Mouse (Mus musculus) embryonic facial prominence, embryonic 13.5 days (tissue): Measurements from ENCODE around the gene Pcnx3. TPM values are rescaled to one million over a fixed set of nuclear protein-coding genes. Genes with fewer than 3 reads are reported as not detected.

Experiments
- ATAC-seq: fragments of 200-750 bp; cut with Nextera tagmentation; 2 replicates; pipeline ENCODE4 v1.8.0; 2017; ENCODE audit warnings: low read depth; ENCODE audit not compliant: insufficient number of reproducible peaks, insufficient read depth, low FRiP score, low TSS enrichment
- H3K27ac ChIP-seq: fragments of 300-500 bp; sonication (generic); 2 replicates; pipeline ENCODE4 v1.5.1; 2015; ENCODE audit warnings: moderate library complexity, mild to moderate bottlenecking, inconsistent platforms
- H3K27me3 ChIP-seq: fragments of 300-500 bp; sonication (generic); 2 replicates; pipeline ENCODE4 v1.6.1; 2015; ENCODE audit warnings: mild to moderate bottlenecking, inconsistent platforms
- H3K36me3 ChIP-seq: fragments of 300-500 bp; sonication (generic); 2 replicates; pipeline ENCODE4 v1.6.1; 2015; ENCODE audit warnings: mild to moderate bottlenecking, inconsistent platforms
- H3K4me1 ChIP-seq: fragments of 300-500 bp; sonication (generic); 2 replicates; pipeline ENCODE4 v1.6.1; 2015; ENCODE audit warnings: inconsistent platforms
- H3K4me2 ChIP-seq: fragments of 300-500 bp; sonication (generic); 2 replicates; pipeline ENCODE4 v1.6.1; 2015; ENCODE audit warnings: moderate library complexity, mild to moderate bottlenecking, inconsistent platforms
- H3K4me3 ChIP-seq: fragments of 300-500 bp; sonication (generic); 2 replicates; pipeline ENCODE4 v1.5.1; 2015; ENCODE audit warnings: mild to moderate bottlenecking, inconsistent platforms
- H3K9ac ChIP-seq: fragments of 300-500 bp; sonication (generic); 2 replicates; pipeline ENCODE4 v1.6.1; 2015; ENCODE audit warnings: mild to moderate bottlenecking, inconsistent platforms
- H3K9me3 ChIP-seq: fragments of 300-500 bp; sonication (generic); 2 replicates; pipeline ENCODE4 v1.6.1; 2016; ENCODE audit warnings: inconsistent platforms
- WGBS: fragments of 180-500 bp; shearing (Covaris S2); methylation state at CpG from one replicate; pipeline ENCODE4 v1.1.7; 2015; ENCODE audit warnings: mixed read lengths; 5-methylcytosine and 5-hydroxymethylcytosine counted together
- microRNA-seq: library from miRNA; unstranded; fragments of <30 nt; microRNA quantifications from one replicate; pipeline ENCODE4, GENCODE M21; 2016
- polyA plus RNA-seq: library from polyadenylated mRNA; unstranded; fragments of >200 nt; fragmentation: Nextera tagmentation; extraction: Ambion mirVana; gene quantifications from 2 replicates; pipeline ENCODE4 v1.2.1, GENCODE M21; 2015

Pcnx3 gene
- polyA plus RNA-seq, 1 experiment from 2014 or later: 26.5 TPM

- H3K36me3 ChIP-seq: peaks cover 26% of the 10 kb centered on the region
- H3K9ac ChIP-seq: 0 out of 2 replicates have a peak overlapping the region, but pooled peaks have one; percentile 92
- no peaks in the 10 kb centered on the region for H3K9me3 ChIP-seq
- H3K4me2 ChIP-seq: peak overlapping the region; percentile 96; the same call in 1 of the 2 replicates
- ATAC-seq: no peak
- no peak overlapping the region for H3K4me3 ChIP-seq
- H3K4me1 ChIP-seq: peaks cover 18% of the 10 kb centered on the region
- WGBS: 76% methylated on average over 7 of the region's 7 CpGs
- no peak overlapping the region for H3K27ac ChIP-seq
- no peaks in the 10 kb centered on the region for H3K27me3 ChIP-seq
Measured at GRCm38 (mm10) chr19:5636036-5636570, 52.6 kb downstream of the Pcnx3 start.

- ATAC-seq: no peak
- Histone ChIP-seq H3K9me3 (no peaks in the 10 kb centered on the region), H3K27me3 (no peaks in the 10 kb centered on the region), H3K4me3 (no peak overlapping the region), H3K4me2 (no peak overlapping the region), H3K36me3 (no peaks in the 10 kb centered on the region), H3K4me1 (peaks cover 7% of the 10 kb centered on the region), H3K27ac (no peak overlapping the region), H3K9ac (no peak overlapping the region)
- 62% methylated on average over 9 of the region's 9 CpGs for WGBS
Measured at GRCm38 (mm10) chr19:5632120-5632519, 56.6 kb downstream of the Pcnx3 start.

- ATAC-seq: no peak
- Histone ChIP-seq H3K27me3 (no peaks in the 10 kb centered on the region), H3K36me3 (no peaks in the 10 kb centered on the region), H3K9me3 (no peaks in the 10 kb centered on the region), H3K9ac (no peak overlapping the region), H3K27ac (no peak overlapping the region), H3K4me3 (no peak overlapping the region), H3K4me2 (no peak overlapping the region), H3K4me1 (no peaks in the 10 kb centered on the region)
Measured at GRCm38 (mm10) chr19:5629907-5630306, 58.8 kb downstream of the Pcnx3 start.

- H3K36me3 ChIP-seq: no peaks in the 10 kb centered on the region
- H3K27me3 ChIP-seq: no peaks in the 10 kb centered on the region
- no peak overlapping the region for H3K27ac ChIP-seq
- H3K4me3 ChIP-seq: no peak overlapping the region
- H3K9ac ChIP-seq: no peak overlapping the region
- WGBS: 87% methylated on average over 8 of the region's 8 CpGs
- H3K4me2 ChIP-seq: no peak overlapping the region
- H3K9me3 ChIP-seq: no peaks in the 10 kb centered on the region
- no peaks in the 10 kb centered on the region for H3K4me1 ChIP-seq
- ATAC-seq: no peak
Measured at GRCm38 (mm10) chr19:5625311-5625710, 63.4 kb downstream of the Pcnx3 start.

GRCm38 (mm10) chr19:5621884-5622283 lies 66.8 kb downstream of the Pcnx3 start:
- WGBS: 80% methylated on average over 5 of the region's 5 CpGs
- no peaks in the 10 kb centered on the region for H3K9me3 ChIP-seq
- no peak for ATAC-seq

GRCm38 (mm10) chr19:5620007-5620406 lies 68.7 kb downstream of the Pcnx3 start:
- no peaks in the 10 kb centered on the region for H3K36me3 ChIP-seq
- no peak overlapping the region for H3K4me3 ChIP-seq
- H3K27ac ChIP-seq: no peak overlapping the region
- no peaks in the 10 kb centered on the region for H3K9me3 ChIP-seq
- H3K4me2 ChIP-seq: no peak overlapping the region
- no peaks in the 10 kb centered on the region for H3K4me1 ChIP-seq
- no peaks in the 10 kb centered on the region; the same call in 1 of the 2 replicates for H3K27me3 ChIP-seq
- no peak for ATAC-seq
- WGBS: 82% methylated on average over 4 of the region's 4 CpGs
- H3K9ac ChIP-seq: no peak overlapping the region

More at GRCm38 (mm10) chr19:5621884-5622283, 66.8 kb downstream of the Pcnx3 start:
- no peaks in the 10 kb centered on the region for H3K27me3 ChIP-seq
- H3K27ac ChIP-seq: no peak overlapping the region
- H3K9ac ChIP-seq: no peak overlapping the region
- H3K4me1 ChIP-seq: no peaks in the 10 kb centered on the region
- no peak overlapping the region for H3K4me2 ChIP-seq
- no peaks in the 10 kb centered on the region for H3K36me3 ChIP-seq
- no peak overlapping the region for H3K4me3 ChIP-seq

- Histone ChIP-seq H3K27me3 (no peaks in the 10 kb centered on the region; the same call in 1 of the 2 replicates), H3K9ac (no peak overlapping the region), H3K4me1 (peaks cover 5% of the 10 kb centered on the region), H3K36me3 (no peaks in the 10 kb centered on the region), H3K4me3 (no peak overlapping the region), H3K9me3 (no peaks in the 10 kb centered on the region), H3K4me2 (no peak overlapping the region), H3K27ac (no peak overlapping the region)
- WGBS: 65% methylated on average over 2 of the region's 2 CpGs
- ATAC-seq: no peak
Measured at GRCm38 (mm10) chr19:5614953-5615352, 73.8 kb downstream of the Pcnx3 start.

Small RNA genes within 50 kb of the gene (microRNA-seq; reads per million reads assigned to microRNA genes)
- not detected for gene Mir6987

Other genes starting within 250 kb of the Pcnx3 start
- gene Fosl1, start 241.4 kb downstream of the Pcnx3 start, polyA plus RNA-seq: not detected in 2 replicates
- gene Ccdc85b, start 231.0 kb downstream of the Pcnx3 start, polyA plus RNA-seq: 6.8 TPM in 2 replicates
- 138 and 144 TPM in 2 replicates for gene Fibp, start 228.3 kb downstream of the Pcnx3 start, polyA plus RNA-seq
- 1.6 and 2.4 TPM in 2 replicates for gene Ctsw, start 220.4 kb downstream of the Pcnx3 start, polyA plus RNA-seq
- gene Efemp2, start 215.0 kb downstream of the Pcnx3 start, polyA plus RNA-seq: 200 and 207 TPM in 2 replicates
- gene Mus81, start 200.5 kb downstream of the Pcnx3 start, polyA plus RNA-seq: 42.5 and 43.7 TPM in 2 replicates
- gene Cfl1, start 198.5 kb downstream of the Pcnx3 start, polyA plus RNA-seq: 2,535 and 2,700 TPM in 2 replicates
- not detected in 2 replicates for gene 1700020D05Rik, start 185.1 kb downstream of the Pcnx3 start, polyA plus RNA-seq
- 9.7 and 11.7 TPM in 2 replicates for gene Snx32, start 178.4 kb downstream of the Pcnx3 start, polyA plus RNA-seq
- gene Ovol1, start 128.3 kb downstream of the Pcnx3 start, polyA plus RNA-seq: 5.8 and 6.4 TPM in 2 replicates
- gene Ap5b1, start 120.9 kb downstream of the Pcnx3 start, polyA plus RNA-seq: 3.1 and 3.3 TPM in 2 replicates
- 136 and 162 TPM in 2 replicates for gene Rnaseh2c, start 87.0 kb downstream of the Pcnx3 start, polyA plus RNA-seq
- 55.8 and 60.0 TPM in 2 replicates for gene Kat5, start 78.7 kb downstream of the Pcnx3 start, polyA plus RNA-seq
- gene Rela, start 51.4 kb downstream of the Pcnx3 start, polyA plus RNA-seq: 47.4 and 53.0 TPM in 2 replicates
- 24.1 and 24.6 TPM in 2 replicates for gene Sipa1, start 25.2 kb downstream of the Pcnx3 start, polyA plus RNA-seq
- 19.2 and 20.5 TPM in 2 replicates for gene Map3k11, start 166 bp downstream of the Pcnx3 start, polyA plus RNA-seq
- 0.52 and 0.59 TPM in 2 replicates for gene Kcnk7, start 15.5 kb upstream of the Pcnx3 start, polyA plus RNA-seq
- gene Ehbp1l1, start 37.4 kb upstream of the Pcnx3 start, polyA plus RNA-seq: 9.9 and 14.0 TPM in 2 replicates
- 115 and 126 TPM in 2 replicates for gene Fam89b, start 40.7 kb upstream of the Pcnx3 start, polyA plus RNA-seq
- 44.4 and 47.8 TPM in 2 replicates for gene Ltbp3, start 52.0 kb upstream of the Pcnx3 start, polyA plus RNA-seq
- gene Scyl1, start 82.5 kb upstream of the Pcnx3 start, polyA plus RNA-seq: 73.0 and 75.3 TPM in 2 replicates
- gene Frmd8, start 186.4 kb upstream of the Pcnx3 start, polyA plus RNA-seq: 30.6 and 34.0 TPM in 2 replicates
- gene Slc25a45, start 188.9 kb upstream of the Pcnx3 start, polyA plus RNA-seq: 3.1 and 4.5 TPM in 2 replicates
- 3.8 and 4.7 TPM in 2 replicates for gene Tigd3, start 205.2 kb upstream of the Pcnx3 start, polyA plus RNA-seq
- 164 and 179 TPM in 2 replicates for gene Dpf2, start 224.1 kb upstream of the Pcnx3 start, polyA plus RNA-seq
- 4.7 TPM in 2 replicates for gene Cdc42ep2, start 235.9 kb upstream of the Pcnx3 start, polyA plus RNA-seq